Mouse (Mus musculus) thymus, adult 2 months (tissue): ENCODE results near the gene Sulf2. TPM values are rescaled to one million over a fixed set of nuclear protein-coding genes. Genes with fewer than 3 reads are reported as not detected.

Experiments used
- DNase-seq: peaks from one replicate; pipeline ENCODE4 v3.0.0; 2021
- H3K27ac ChIP-seq: fragments of 200-500 bp; 2 replicates; pipeline ENCODE4 v1.5.1; 2012; ENCODE audit warnings: low read length, control low read depth; ENCODE audit not compliant: control insufficient read depth, insufficient read depth
- H3K27me3 ChIP-seq: fragments of 200-500 bp; 2 replicates; pipeline ENCODE4 v1.6.1; 2012; ENCODE audit warnings: mild to moderate bottlenecking, low read length, moderate library complexity, mixed read lengths; ENCODE audit not compliant: control insufficient read depth, insufficient read depth
- H3K36me3 ChIP-seq: fragments of 200-500 bp; 2 replicates; pipeline ENCODE4 v1.6.1; 2012; ENCODE audit warnings: mild to moderate bottlenecking, low read length, moderate library complexity; ENCODE audit not compliant: control insufficient read depth, insufficient read depth
- H3K4me1 ChIP-seq: fragments of 200-500 bp; replicated peaks from 2 replicates; pipeline ENCODE4 v1.6.1; 2012; ENCODE audit warnings: low read length; ENCODE audit not compliant: control insufficient read depth, insufficient read depth
- H3K4me3 ChIP-seq: fragments of 200-500 bp; 2 replicates; pipeline ENCODE4 v1.5.1; 2012; ENCODE audit warnings: mild to moderate bottlenecking, low read length, control low read depth, moderate library complexity; ENCODE audit not compliant: control insufficient read depth, insufficient read depth
- CTCF ChIP-seq: fragments of 200-500 bp; IDR thresholded peaks from 2 replicates; pipeline ENCODE4 v1.5.1; 2012; ENCODE audit warnings: mild to moderate bottlenecking, control low read depth, low read length, moderate library complexity, borderline replicate concordance; ENCODE audit not compliant: control insufficient read depth, poor library complexity, insufficient read depth; ENCODE audit errors: extremely low read depth
- POLR2A ChIP-seq: fragments of 200-500 bp; IDR thresholded peaks from 2 replicates; pipeline ENCODE4 v1.6.1; 2012; ENCODE audit warnings: mild to moderate bottlenecking, low read length, control low read depth, moderate library complexity; ENCODE audit not compliant: control insufficient read depth, poor library complexity, insufficient read depth; ENCODE audit errors: extremely low read depth
- WGBS: fragments of 180-500 bp; shearing (Covaris S2); methylation state at CpG from one replicate; pipeline ENCODE4 v1.1.7; 2018; 5-methylcytosine and 5-hydroxymethylcytosine counted together
- polyA plus RNA-seq: library from polyadenylated mRNA; depleted of rRNA; stranded (reverse); fragments of >200 nt; gene quantifications from 2 replicates; pipeline ENCODE4 v1.2.3, GENCODE M21; 2012

Gene Sulf2
- polyA plus RNA-seq, 1 experiment = 24.3 TPM

DNA sequence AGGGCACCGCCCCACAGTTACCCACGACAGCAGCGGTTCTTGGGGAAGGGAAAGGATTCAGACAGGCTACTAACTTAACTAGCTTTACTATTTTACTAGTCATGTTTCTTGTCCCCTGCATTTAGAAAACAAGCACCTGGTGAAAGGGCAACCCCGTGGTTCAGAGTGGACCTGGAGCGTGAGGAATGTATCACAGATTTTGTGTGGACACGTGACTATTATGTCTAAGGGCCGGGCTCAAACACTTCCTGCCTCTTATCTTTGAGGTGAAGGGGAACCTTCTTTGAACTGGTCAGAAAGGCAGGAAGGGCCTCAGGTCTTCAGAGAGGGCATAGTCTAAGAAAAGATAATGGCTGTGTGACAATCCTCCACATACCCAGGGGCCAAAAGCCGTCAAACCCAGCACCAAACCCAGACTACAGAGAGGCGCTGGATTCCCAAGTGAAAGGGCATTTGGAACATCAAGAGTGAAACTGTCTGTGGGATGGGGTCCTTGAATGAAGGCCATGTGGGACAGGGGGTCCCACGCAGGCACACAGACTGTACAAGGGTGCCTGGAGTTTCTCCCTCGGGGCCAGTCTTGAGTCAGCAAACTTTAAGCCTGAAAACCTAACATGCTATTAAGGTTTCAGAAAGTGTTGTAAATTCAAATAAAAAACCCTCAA, 2.6 kb downstream of the Sulf2 start:
- Histone ChIP-seq H3K36me3 (no peaks in the 10 kb centered on the region), H3K27me3 (peaks cover 17% of the 10 kb centered on the region), H3K4me1 (peaks cover 7% of the 10 kb centered on the region; the same call in 1 of the 2 replicates), H3K4me3 (no peak overlapping the region), H3K27ac (no peak overlapping the region)
- TF ChIP-seq CTCF (no peak), POLR2A (no peak)
- no peak for DNase-seq
- WGBS = 55% methylated on average over 11 of the region's 11 CpGs

DNA sequence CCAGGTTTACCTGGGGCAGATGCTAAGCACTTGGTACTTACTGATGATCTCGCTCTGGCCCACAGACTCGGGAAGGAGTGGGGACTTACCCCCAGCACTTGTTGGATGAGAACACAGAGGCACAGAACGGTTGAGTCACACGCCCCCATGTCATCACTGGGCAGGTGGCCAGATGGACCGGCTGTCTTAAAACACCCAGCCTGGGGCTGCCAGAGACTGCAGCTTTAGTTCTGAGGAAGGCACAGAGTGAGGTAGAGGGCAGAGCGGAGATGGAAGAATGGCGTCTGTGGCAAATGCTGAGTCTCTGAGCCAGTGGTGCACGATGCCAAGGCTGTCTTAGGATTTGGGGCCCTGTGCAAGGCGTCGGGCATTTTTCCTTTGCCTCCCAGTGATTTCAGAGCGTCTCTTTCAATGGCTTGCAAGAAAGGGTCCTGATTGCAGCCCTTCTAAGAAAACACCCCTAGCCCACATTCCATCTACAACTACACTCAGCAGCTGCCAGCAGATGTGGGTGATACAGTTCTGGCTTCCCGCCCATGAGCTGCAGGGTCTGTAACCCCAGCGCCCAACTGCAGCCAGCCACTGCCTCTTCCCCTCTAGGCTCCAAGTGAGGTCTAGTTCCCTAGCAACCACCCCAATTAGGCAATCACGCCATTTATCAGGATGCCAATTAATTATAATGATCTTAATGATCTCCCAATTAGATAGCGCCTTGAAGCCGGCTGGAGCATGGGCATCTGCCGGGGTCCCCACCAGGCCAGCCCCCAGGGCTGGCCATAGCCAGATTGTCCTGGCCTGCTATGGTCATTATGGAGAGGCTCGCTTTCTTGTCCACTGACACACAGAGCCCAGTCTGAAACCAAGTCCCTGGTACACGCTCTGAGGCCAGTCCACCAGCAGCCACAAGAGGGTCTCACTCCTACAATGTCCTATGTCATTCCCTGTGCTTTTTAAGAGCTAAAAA, 3.7 kb downstream of the Sulf2 start:
- 79% methylated on average over 19 of the region's 19 CpGs for WGBS

GRCm38 (mm10) chr2:166150584-166150983, 4.9 kb downstream of the Sulf2 start:
- no peak overlapping the region for H3K4me3 ChIP-seq
- WGBS = 95% methylated on average over 5 of the region's 5 CpGs

More for the DNA sequence above, 3.7 kb downstream of the Sulf2 start:
- Histone ChIP-seq H3K36me3 (no peaks in the 10 kb centered on the region), H3K4me3 (no peak overlapping the region), H3K27me3 (peaks cover 17% of the 10 kb centered on the region), H3K27ac (no peak overlapping the region), H3K4me1 (peaks cover 7% of the 10 kb centered on the region; the same call in 1 of the 2 replicates)
- DNase-seq = no peak
- no peak for TF ChIP-seq CTCF
- no peak for TF ChIP-seq POLR2A

DNA sequence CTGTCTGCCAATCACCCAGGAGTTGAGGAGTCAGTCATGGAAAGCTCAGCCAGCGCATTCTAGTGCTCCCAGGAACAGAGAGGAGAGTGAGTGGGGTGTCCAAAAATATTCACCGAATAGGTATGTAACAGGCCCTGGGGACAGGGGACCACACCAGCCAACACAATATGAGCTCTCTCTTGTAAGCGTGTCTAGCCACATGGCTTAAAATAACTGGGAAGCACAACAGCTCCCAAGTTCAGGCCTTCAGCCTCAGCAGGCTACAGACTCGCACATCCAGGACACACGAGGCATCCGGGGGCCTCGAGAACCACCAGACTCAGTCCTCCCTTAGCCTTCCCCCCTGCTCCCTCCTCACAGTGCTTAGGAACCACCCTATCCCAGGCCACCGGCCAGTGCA, 6.0 kb downstream of the Sulf2 start:
- Histone ChIP-seq H3K4me1 (peaks cover 6% of the 10 kb centered on the region; the same call in 1 of the 2 replicates), H3K27ac (no peak overlapping the region), H3K27me3 (peaks cover 9% of the 10 kb centered on the region; the same call in 1 of the 2 replicates), H3K4me3 (no peak overlapping the region), H3K36me3 (no peaks in the 10 kb centered on the region)
- 97% methylated on average over 8 of the region's 8 CpGs for WGBS
- TF ChIP-seq POLR2A = no peak
- TF ChIP-seq CTCF = no peak
- DNase-seq = no peak

More at GRCm38 (mm10) chr2:166150584-166150983, 4.9 kb downstream of the Sulf2 start:
- Histone ChIP-seq H3K36me3 (no peaks in the 10 kb centered on the region), H3K4me1 (peaks cover 7% of the 10 kb centered on the region; the same call in 1 of the 2 replicates), H3K27me3 (peaks cover 13% of the 10 kb centered on the region), H3K27ac (no peak overlapping the region)
- TF ChIP-seq POLR2A (no peak), CTCF (no peak)
- DNase-seq = no peak

DNA sequence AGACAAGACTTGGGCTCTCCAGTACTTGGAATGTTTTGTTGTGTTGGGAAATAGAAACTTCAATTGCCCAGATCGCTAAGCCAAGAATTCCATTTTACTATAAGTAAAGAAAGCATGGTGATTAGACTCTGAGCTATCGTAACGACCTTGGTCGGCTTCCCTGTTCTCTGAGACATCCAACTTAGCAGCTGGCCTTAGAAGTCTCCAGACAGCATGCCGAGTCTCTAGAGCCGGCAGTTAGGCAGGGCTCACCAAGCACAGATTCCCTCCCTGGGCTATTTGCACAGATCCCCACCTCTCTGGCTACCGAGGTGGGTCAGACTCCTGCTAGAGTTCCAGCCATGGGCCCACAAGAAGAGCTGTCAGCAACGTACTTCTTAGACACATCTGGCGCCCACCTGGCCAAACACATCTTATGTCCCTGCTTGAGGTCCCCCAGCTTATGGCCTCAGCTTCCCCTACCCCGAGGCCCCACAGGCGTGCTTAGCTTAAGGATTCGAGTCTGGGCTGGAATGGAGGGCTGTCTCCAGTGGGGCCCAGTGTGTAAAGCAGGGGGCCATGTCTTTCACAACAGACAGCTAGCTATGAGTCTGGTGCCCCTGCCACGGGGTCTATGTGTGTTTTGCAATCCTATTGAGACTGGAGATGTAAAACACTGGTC, 6.7 kb downstream of the Sulf2 start:
- no peak overlapping the region for H3K27ac ChIP-seq
- DNase-seq = no peak
- no peaks in the 10 kb centered on the region for H3K36me3 ChIP-seq
- TF ChIP-seq POLR2A (no peak), CTCF (no peak)
- 86% methylated on average over 13 of the region's 13 CpGs for WGBS
- no peak overlapping the region for H3K4me3 ChIP-seq
- H3K4me1 ChIP-seq = no peaks in the 10 kb centered on the region
- H3K27me3 ChIP-seq = peaks cover 6% of the 10 kb centered on the region; the same call in 1 of the 2 replicates
